In genomic region chr7:68221677-68222230, GRCm38 (mm10) we compare ENCODE assay signal across 11 mouse cellular contexts. TPM values are rescaled to one million over a fixed set of nuclear protein-coding genes. Genes with fewer than 3 reads are reported as not detected.
DNase-seq lines count a peak whose midpoint lies in the region; ATAC-seq and TF ChIP-seq lines count a peak whose summit lies in the region.
"Had no signal": no experiment of that assay in that cellular context is flagged by ENCODE, and none has a peak within 500 bp of the region (broad histone marks: within the 10 kb centered on the region; RNA-seq: fewer than 3 reads in every experiment).

No protein-coding gene starts in this region.

- no peak overlapping the region for H3K4me3 ChIP-seq in liver, postnatal 0 days (ENCODE audit: low read depth, low read length)

- ATAC-seq in liver, postnatal 0 days: no peak

- H3K27ac ChIP-seq in liver, postnatal 0 days (ENCODE audit: low read depth): no peak overlapping the region

- no peak for TF ChIP-seq EP300 in liver, postnatal 0 days (IDR thresholded peaks at IDR 0.05; ENCODE audit: low read depth)

- H3K36me3 ChIP-seq in liver, postnatal 0 days (replicated peaks; ENCODE audit: insufficient read depth, low read length): peaks cover 11% of the 10 kb centered on the region

- H3K9ac ChIP-seq in liver, postnatal 0 days (replicated peaks): no peak overlapping the region

- H3K4me2 ChIP-seq in liver, postnatal 0 days (ENCODE audit: low read depth, low read length): no peak overlapping the region

- intact Hi-C loops in heart, postnatal 25 days (cut with DNase I): loop anchor here (2.0 to 5.0 kb wide), 3 partner anchors 41 to 81 kb away; partner anchors contain the start of gene Pgpep1l
- intact Hi-C loops in left cerebral cortex, postnatal 4 days (cut with DNase I): no loop called here

- H3K27me3 ChIP-seq in liver, postnatal 0 days (ENCODE audit: insufficient read depth, low read length): no peaks in the 10 kb centered on the region

- H3K4me1 ChIP-seq in liver, postnatal 0 days (ENCODE audit: insufficient read depth): no peaks in the 10 kb centered on the region

- TF ChIP-seq CTCF in liver, postnatal 0 days (IDR thresholded peaks at IDR 0.05; ENCODE audit: low read depth): no peak

- DNase-seq in heart, adult 8-10 months (ENCODE audit: low spot score): peak; percentile 38
- no peak for DNase-seq in heart, postnatal 25 days (ENCODE audit: low spot score)
- peak; percentile 23 for DNase-seq in left cerebral cortex, adult 11 months (ENCODE audit: low spot score)
- no peak for DNase-seq in left cerebral cortex, postnatal 4 days
- peak; percentile 52 for DNase-seq in layer of hippocampus, adult 9-11 months
- peak; percentile 63 to 76 for DNase-seq in right cerebral cortex, postnatal 10 days (ENCODE audit: low spot score in 2 of 2)
- no peak for DNase-seq in liver, postnatal 0 days
- DNase-seq: adrenal gland, postnatal 36 days; cerebellum, adult 8-10 months had no signal

- H3K9me3 ChIP-seq in liver, postnatal 0 days (ENCODE audit: low read length): no peaks in the 10 kb centered on the region

- 82% methylated on average over 9 of the region's 9 CpGs for whole genome bisulfite sequencing in liver, postnatal 0 days (ENCODE audit: insufficient replicate concordance)

RNA-seq across cellular contexts. Expression of gene Pgpep1l, which starts 42.3 kb away (rescaled TPM):
- under 1 TPM in 1 of 4 experiments, not detected in 3; 0.41 TPM for total RNA-seq in heart, adult 8-10 months (2022)
- total RNA-seq in heart, postnatal 25 days (2021): not detected
- total RNA-seq in left cerebral cortex, postnatal 4 days (2021): not detected
- not detected in 2 replicates for polyA plus RNA-seq in liver, postnatal 0 days (2015; fragmentation: Nextera tagmentation; extraction: Ambion mirVana)
- total RNA-seq: adrenal gland, postnatal 36 days had no signal
- polyA plus RNA-seq: embryonic facial prominence, embryonic 11.5 days; liver, embryonic 16.5 days had no signal

RNA-seq across cellular contexts. Expression of gene Fam169b, which starts 51.9 kb away (rescaled TPM):
- under 1 TPM in 3 of 4 experiments, not detected in 1; 0.09 to 0.22 (median 0.14) TPM for total RNA-seq in heart, adult 8-10 months (2022)
- under 1 TPM; 0.11 to 0.16 TPM for total RNA-seq in heart, postnatal 25 days (2021)
- under 1 TPM; 0.12 to 0.22 TPM for total RNA-seq in left cerebral cortex, postnatal 4 days (2021)
- 4.5 and 4.7 TPM in 2 replicates for polyA plus RNA-seq in liver, postnatal 0 days (2015; fragmentation: Nextera tagmentation; extraction: Ambion mirVana)

Comparison
In these comparisons a context has a peak if more than half of its experiments do, and no peak if none do; other contexts are left out.
1. DNase-seq: peak in heart, adult 8-10 months (single experiment), left cerebral cortex, adult 11 months (single experiment), layer of hippocampus, adult 9-11 months (single experiment) and right cerebral cortex, postnatal 10 days (2 of 2); none in heart, postnatal 25 days (single experiment), left cerebral cortex, postnatal 4 days (single experiment) and liver, postnatal 0 days (single experiment).